Mouse (Mus musculus): ENCODE measurements at regions not wholly inside any gene's neighbourhood (a gene's known extent, or its start where the extent isn't known, plus 50 kb on each side); places are given as distances from the start of the nearest gene placed in this dataset.

- dilution Hi-C loops (cut with MboI; ENCODE audit: extremely low pct_ligation_motif_present, extremely low pct_unique_long_range_greater_than_20kb, low sequenced_read_pairs), result no loop called here
- Histone ChIP-seq H3K9ac (ENCODE audit: insufficient read depth, low read depth) (no peak overlapping the region), H3K27ac (ENCODE audit: insufficient read depth, low read depth) (no peak overlapping the region), H3K4me1 (ENCODE audit: control insufficient read depth in 1 of 2, insufficient read depth in 2 of 2) (no peaks in the 10 kb centered on the region), H3K9me3 (replicated peaks; ENCODE audit: low read length) (peaks cover 16% of the 10 kb centered on the region), H3K27me3 (replicated peaks) (no peaks in the 10 kb centered on the region), H3K4me2 (ENCODE audit: insufficient read depth, low read depth, poor library complexity, severe bottlenecking) (no peak overlapping the region), H3K36me3 (replicated peaks in 1 of 2; ENCODE audit: control insufficient read depth in 1 of 2, insufficient read depth in 1 of 2, low read length in 1 of 2) (no peaks in the 10 kb centered on the region), H3K4me3 (replicated peaks in 1 of 3; ENCODE audit: low read depth in 2 of 3, low read length in 2 of 3, poor library complexity in 1 of 3) (no peak overlapping the region), H3K79me2 (replicated peaks; ENCODE audit: control insufficient read depth, extremely low read depth, insufficient read depth, poor library complexity, severe bottlenecking) (no peaks in the 10 kb centered on the region)
- TF ChIP-seq NRF1 (IDR thresholded peaks at IDR 0.05; ENCODE audit: low read depth, low read length) (no peak), MXI1 (IDR thresholded peaks at IDR 0.05; ENCODE audit: low read depth, low read length) (no peak), JUN (IDR thresholded peaks at IDR 0.05; ENCODE audit: insufficient read depth, low read depth, low read length) (no peak), MYC (IDR thresholded peaks at IDR 0.05; ENCODE audit: low read depth, low read length) (no peak), TBP (conservative IDR thresholded peaks at IDR 0.05; ENCODE audit: low read depth, low read length) (no peak), ELF1 (IDR thresholded peaks at IDR 0.05; ENCODE audit: low read depth, low read length) (no peak)
- no peak for DNase-seq (ENCODE audit: extremely low read depth)
- in situ Hi-C loops (cut with MboI; ENCODE audit: low pct_ligation_motif_present, low pct_unique_long_range_greater_than_20kb, low sequenced_read_pairs), result no loop called here
These were observed 108.1 kb downstream of the Gm10184 start for GRCm38 (mm10) chr17:89802148-89802547.

- dilution Hi-C loops (cut with MboI; ENCODE audit: extremely low pct_ligation_motif_present, extremely low pct_unique_long_range_greater_than_20kb, low sequenced_read_pairs) (no loop called here), in situ Hi-C loops (cut with MboI; ENCODE audit: low pct_ligation_motif_present, low pct_unique_long_range_greater_than_20kb, low sequenced_read_pairs) (no loop called here)
- TF ChIP-seq MXI1 (IDR thresholded peaks at IDR 0.05; ENCODE audit: low read depth, low read length) (no peak), POLR2AphosphoS2 (IDR thresholded peaks at IDR 0.05; ENCODE audit: low read depth, low read length) (no peak), IRF4 (IDR thresholded peaks at IDR 0.05; ENCODE audit: low read depth, low read length) (no peak)
- H3K36me3 ChIP-seq (replicated peaks in 1 of 2; ENCODE audit: control insufficient read depth in 1 of 2, insufficient read depth in 1 of 2, low read length in 1 of 2), result no peaks in the 10 kb centered on the region
- H3K79me2 ChIP-seq (replicated peaks; ENCODE audit: control insufficient read depth, extremely low read depth, insufficient read depth, poor library complexity, severe bottlenecking), result no peaks in the 10 kb centered on the region
- H3K4me1 ChIP-seq (ENCODE audit: control insufficient read depth in 1 of 2, insufficient read depth in 2 of 2), result no peaks in the 10 kb centered on the region
- H3K27me3 ChIP-seq (replicated peaks), result no peaks in the 10 kb centered on the region
- H3K9ac ChIP-seq (ENCODE audit: insufficient read depth, low read depth), result no peak overlapping the region
- peaks cover 30% of the 10 kb centered on the region for H3K9me3 ChIP-seq (replicated peaks; ENCODE audit: low read length)
- H3K4me3 ChIP-seq (replicated peaks in 1 of 3; ENCODE audit: low read depth in 2 of 3, low read length in 2 of 3, poor library complexity in 1 of 3), result no peak overlapping the region
- no peak overlapping the region for H3K4me2 ChIP-seq (ENCODE audit: insufficient read depth, low read depth, poor library complexity, severe bottlenecking)
- H3K27ac ChIP-seq (ENCODE audit: insufficient read depth, low read depth), result no peak overlapping the region
- DNase-seq (ENCODE audit: extremely low read depth), result no peak
These were observed 132.7 kb downstream of the Gm10184 start for GRCm38 (mm10) chr17:89777570-89777969.

- in situ Hi-C loops (cut with MboI; ENCODE audit: low pct_ligation_motif_present, low pct_unique_long_range_greater_than_20kb, low sequenced_read_pairs), result no loop called here
- Histone ChIP-seq H3K4me2 (ENCODE audit: insufficient read depth, low read depth, poor library complexity, severe bottlenecking) (no peak overlapping the region), H3K4me3 (replicated peaks in 1 of 3; ENCODE audit: low read depth in 2 of 3, low read length in 2 of 3, poor library complexity in 1 of 3) (no peak overlapping the region), H3K27me3 (replicated peaks) (no peaks in the 10 kb centered on the region), H3K27ac (ENCODE audit: insufficient read depth, low read depth) (no peak overlapping the region), H3K9ac (ENCODE audit: insufficient read depth, low read depth) (no peak overlapping the region), H3K9me3 (replicated peaks; ENCODE audit: low read length) (peaks cover 22% of the 10 kb centered on the region), H3K36me3 (replicated peaks in 1 of 2; ENCODE audit: control insufficient read depth in 1 of 2, insufficient read depth in 1 of 2, low read length in 1 of 2) (no peaks in the 10 kb centered on the region), H3K79me2 (replicated peaks; ENCODE audit: control insufficient read depth, extremely low read depth, insufficient read depth, poor library complexity, severe bottlenecking) (no peaks in the 10 kb centered on the region), H3K4me1 (ENCODE audit: control insufficient read depth in 1 of 2, insufficient read depth in 2 of 2) (no peaks in the 10 kb centered on the region)
- no peak for DNase-seq (ENCODE audit: extremely low read depth)
- no peak for TF ChIP-seq CHD1 (IDR thresholded peaks at IDR 0.05; ENCODE audit: low read depth, low read length)
- TF ChIP-seq CTCF (conservative IDR thresholded peaks at IDR 0.05 in 1 of 2, IDR thresholded peaks at IDR 0.05 in 1 of 2; ENCODE audit: low read depth in 2 of 2, low read length in 2 of 2), result no peak
- TF ChIP-seq USF1 (IDR thresholded peaks at IDR 0.05; ENCODE audit: low read depth, low read length), result no peak
- no peak for TF ChIP-seq BHLHE40 (IDR thresholded peaks at IDR 0.05; ENCODE audit: low read depth, low read length)
- no peak for TF ChIP-seq MEF2A (IDR thresholded peaks at IDR 0.05; ENCODE audit: borderline replicate concordance, low read depth, low read length)
- no peak for TF ChIP-seq ZNF384 (IDR thresholded peaks at IDR 0.05; ENCODE audit: low read depth, low read length)
- TF ChIP-seq POLR2A (IDR thresholded peaks at IDR 0.05; ENCODE audit: low read depth, low read length), result no peak
- TF ChIP-seq IRF4 (IDR thresholded peaks at IDR 0.05; ENCODE audit: low read depth, low read length), result no peak
- no peak for TF ChIP-seq E2F4 (IDR thresholded peaks at IDR 0.05; ENCODE audit: insufficient replicate concordance, low read depth, low read length)
- no peak for TF ChIP-seq RAD21 (IDR thresholded peaks at IDR 0.05; ENCODE audit: low read depth, low read length)
- TF ChIP-seq ZMIZ1 (IDR thresholded peaks at IDR 0.05; ENCODE audit: low read depth, low read length), result no peak
- dilution Hi-C loops (cut with MboI; ENCODE audit: extremely low pct_ligation_motif_present, extremely low pct_unique_long_range_greater_than_20kb, low sequenced_read_pairs), result no loop called here
These were observed 143.9 kb downstream of the Gm10184 start for GRCm38 (mm10) chr17:89766229-89766875.

Measured in CH12.LX (cell line).